Mouse (Mus musculus) stomach, postnatal 0 days (tissue): ENCODE measurements around the gene Insc. TPM values are rescaled to one million over a fixed set of nuclear protein-coding genes. Genes with fewer than 3 reads are reported as not detected.

Experiments used
- ATAC-seq: fragments of 200-750 bp; cut with Nextera tagmentation; 2 replicates; pipeline ENCODE4 v1.8.0; 2017; ENCODE audit not compliant: low FRiP score, low TSS enrichment
- DNase-seq: peaks from one replicate; pipeline ENCODE4 v3.0.0-alpha.2; 2016; ENCODE audit warnings: low spot score
- H3K27ac ChIP-seq: fragments of 300-500 bp; sonication (generic); replicated peaks from 2 replicates; pipeline ENCODE4 v1.5.1; 2014; ENCODE audit warnings: mild to moderate bottlenecking, control low read depth
- H3K27me3 ChIP-seq: fragments of 300-500 bp; sonication (generic); 2 replicates; pipeline ENCODE4 v1.6.1; 2014; ENCODE audit warnings: low read length; ENCODE audit not compliant: control insufficient read depth, insufficient read depth
- H3K36me3 ChIP-seq: fragments of 300-500 bp; sonication (generic); 2 replicates; pipeline ENCODE4 v1.6.1; 2014; ENCODE audit warnings: low read length, mixed read lengths; ENCODE audit not compliant: control insufficient read depth, insufficient read depth
- H3K4me1 ChIP-seq: fragments of 300-500 bp; sonication (generic); replicated peaks from 2 replicates; pipeline ENCODE4 v1.6.1; 2014; ENCODE audit warnings: antibody characterized with exemption; ENCODE audit not compliant: control insufficient read depth, insufficient read depth
- H3K4me2 ChIP-seq: fragments of 300-500 bp; sonication (generic); replicated peaks from 2 replicates; pipeline ENCODE4 v1.6.1; 2014; ENCODE audit warnings: low read depth, mild to moderate bottlenecking, control low read depth, moderate library complexity
- H3K4me3 ChIP-seq: fragments of 300-500 bp; sonication (generic); 2 replicates; pipeline ENCODE4 v1.5.1; 2014; ENCODE audit warnings: low read depth, low read length, control low read depth
- H3K9ac ChIP-seq: fragments of 300-500 bp; sonication (generic); 2 replicates; pipeline ENCODE4 v1.6.1; 2014; ENCODE audit warnings: mild to moderate bottlenecking, low read length, control low read depth, mixed read lengths
- H3K9me3 ChIP-seq: fragments of 300-500 bp; sonication (generic); 2 replicates; pipeline ENCODE4 v1.6.1; 2016; ENCODE audit warnings: low read length; ENCODE audit not compliant: control insufficient read depth
- CTCF ChIP-seq: IDR thresholded peaks from 2 replicates; pipeline ENCODE4 v1.5.1; 2016; ENCODE audit warnings: antibody characterized with exemption, low read depth, mild to moderate bottlenecking, moderate library complexity
- EP300 ChIP-seq: optimal IDR thresholded peaks from 2 replicates; pipeline ENCODE3; 2016; ENCODE audit warnings: antibody characterized with exemption
- whole genome bisulfite sequencing: fragments of 180-500 bp; shearing (Covaris S2); extraction: QIAGEN DNeasy Blood & Tissue Kit; methylation state at CpG from one replicate; pipeline ENCODE4 v1.1.7; 2014; 5-methylcytosine and 5-hydroxymethylcytosine counted together
- polyA plus RNA-seq: library from polyadenylated mRNA; unstranded; fragments of >200 nt; fragmentation: Nextera tagmentation; extraction: Ambion mirVana; gene quantifications from 2 replicates; pipeline ENCODE4 v1.2.1, GENCODE M21; 2015

The Insc gene
- polyA plus RNA-seq, 1 experiment from 2014 or later = 15.8 TPM

- no peaks in the 10 kb centered on the region for H3K9me3 ChIP-seq
- DNase-seq = no peak
- H3K27me3 ChIP-seq = no peaks in the 10 kb centered on the region
- H3K4me1 ChIP-seq = no peaks in the 10 kb centered on the region
- no peaks in the 10 kb centered on the region for H3K36me3 ChIP-seq
- no peak for ATAC-seq
- WGBS = 64% methylated on average over 4 of the region's 4 CpGs
- no peak for TF ChIP-seq CTCF
- no peak overlapping the region for H3K9ac ChIP-seq
- H3K27ac ChIP-seq = no peak overlapping the region
- no peak overlapping the region for H3K4me2 ChIP-seq
- no peak overlapping the region for H3K4me3 ChIP-seq
These were observed 143.4 kb downstream of the Insc start for GRCm38 (mm10) chr7:114886933-114887332.

- 76% methylated on average over 4 of the region's 4 CpGs for WGBS
- Histone ChIP-seq H3K4me3 (no peak overlapping the region), H3K4me1 (no peaks in the 10 kb centered on the region), H3K9me3 (no peaks in the 10 kb centered on the region), H3K27me3 (no peaks in the 10 kb centered on the region), H3K9ac (no peak overlapping the region), H3K4me2 (no peak overlapping the region), H3K36me3 (no peaks in the 10 kb centered on the region), H3K27ac (no peak overlapping the region)
- DNase-seq (no peak), ATAC-seq (no peak)
- TF ChIP-seq EP300 (no peak), CTCF (no peak)
These were observed 146.7 kb downstream of the Insc start for GRCm38 (mm10) chr7:114890215-114890614.

DNA sequence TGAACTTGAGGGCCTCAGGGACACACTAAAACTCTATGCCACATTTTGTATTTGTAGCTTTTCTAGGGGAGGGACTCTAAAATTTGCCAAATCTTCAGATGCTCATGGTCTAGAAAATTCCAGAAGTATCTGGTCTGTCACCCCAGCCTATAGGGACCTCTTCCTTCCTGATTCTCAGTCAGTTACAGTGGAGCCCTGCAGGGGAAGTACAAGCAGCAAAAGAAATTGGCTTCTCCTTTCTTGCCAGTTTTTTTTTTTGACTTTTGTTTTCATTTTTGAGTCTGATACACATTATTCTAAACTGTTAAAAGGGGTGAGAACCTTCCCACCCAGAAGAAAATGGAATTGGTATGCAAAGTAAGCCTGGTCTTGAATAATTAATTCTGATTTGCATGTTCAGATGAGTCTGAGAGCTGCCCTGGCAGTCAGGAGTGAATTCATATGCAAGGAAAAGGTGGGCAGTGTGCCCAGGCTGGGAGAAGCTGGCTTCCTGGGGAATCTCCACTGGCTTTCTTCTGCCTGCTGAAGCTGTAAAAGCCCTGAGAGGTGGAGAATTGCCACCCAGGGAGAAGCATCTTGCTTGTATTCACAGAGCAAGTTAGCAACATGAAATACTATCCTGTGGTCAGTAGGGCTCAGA, 149.2 kb downstream of the Insc start:
- no peaks in the 10 kb centered on the region for H3K27me3 ChIP-seq
- H3K4me2 ChIP-seq = no peak overlapping the region
- no peak overlapping the region for H3K9ac ChIP-seq
- H3K36me3 ChIP-seq = no peaks in the 10 kb centered on the region
- no peak overlapping the region for H3K4me3 ChIP-seq
- no peak for ATAC-seq
- no peaks in the 10 kb centered on the region for H3K4me1 ChIP-seq
- no peak for DNase-seq
- no peaks in the 10 kb centered on the region for H3K9me3 ChIP-seq
- no peak for TF ChIP-seq EP300
- no peak for TF ChIP-seq CTCF
- no peak overlapping the region for H3K27ac ChIP-seq

GRCm38 (mm10) chr7:114893889-114894288, 150.4 kb downstream of the Insc start:
- Histone ChIP-seq H3K9ac (no peak overlapping the region), H3K4me3 (no peak overlapping the region), H3K4me1 (no peaks in the 10 kb centered on the region), H3K27ac (no peak overlapping the region), H3K36me3 (no peaks in the 10 kb centered on the region), H3K9me3 (no peaks in the 10 kb centered on the region), H3K27me3 (no peaks in the 10 kb centered on the region), H3K4me2 (no peak overlapping the region)
- ATAC-seq (no peak), DNase-seq (no peak)
- no peak for TF ChIP-seq EP300
- no peak for TF ChIP-seq CTCF
- 71% methylated on average over 1 of the region's 1 CpGs for WGBS

GRCm38 (mm10) chr7:114896966-114897697, 153.6 kb downstream of the Insc start:
- DNase-seq (no peak), ATAC-seq (no peak)
- Histone ChIP-seq H3K27ac (no peak overlapping the region), H3K9ac (no peak overlapping the region), H3K4me3 (no peak overlapping the region), H3K4me1 (no peaks in the 10 kb centered on the region), H3K36me3 (no peaks in the 10 kb centered on the region), H3K4me2 (no peak overlapping the region), H3K9me3 (no peaks in the 10 kb centered on the region), H3K27me3 (no peaks in the 10 kb centered on the region)
- TF ChIP-seq EP300 (no peak), CTCF (no peak)
- WGBS = 82% methylated on average over 15 of the region's 15 CpGs

Other genes starting within 250 kb of the Insc start
- 3.3 and 3.4 TPM in 2 replicates for gene Cyp2r1, start 180.7 kb upstream of the Insc start, polyA plus RNA-seq
- 1.1 and 1.2 TPM in 2 replicates for gene Calca, start 107.3 kb upstream of the Insc start, polyA plus RNA-seq
- gene Calcb, start 25.1 kb upstream of the Insc start, polyA plus RNA-seq = 3.5 and 3.7 TPM in 2 replicates